Mouse (Mus musculus) olfactory bulb, adult 2 months (tissue): ENCODE data around the gene Vav3. TPM values are rescaled to one million over a fixed set of nuclear protein-coding genes. Genes with fewer than 3 reads are reported as not detected.

Source experiments
- H3K27ac ChIP-seq: fragments of 200-500 bp; 2 replicates; pipeline ENCODE4 v1.5.1; 2012; ENCODE audit warnings: low read depth, low read length; ENCODE audit not compliant: insufficient read depth
- H3K4me1 ChIP-seq: fragments of 200-500 bp; 2 replicates; pipeline ENCODE4 v1.6.1; 2012; ENCODE audit warnings: low read length; ENCODE audit not compliant: control insufficient read depth, insufficient read depth
- H3K4me3 ChIP-seq: fragments of 200-500 bp; 2 replicates; pipeline ENCODE4 v1.5.1; 2012; ENCODE audit warnings: mild to moderate bottlenecking, low read depth, low read length, moderate library complexity; ENCODE audit not compliant: insufficient read depth
- CTCF ChIP-seq: fragments of 200-500 bp; IDR thresholded peaks from 2 replicates; pipeline ENCODE4 v1.5.1; 2012; ENCODE audit warnings: low read depth, mild to moderate bottlenecking, low read length, moderate library complexity; ENCODE audit not compliant: insufficient read depth
- POLR2A ChIP-seq: fragments of 200-500 bp; IDR thresholded peaks from 2 replicates; pipeline ENCODE4 v1.6.1; 2012; ENCODE audit warnings: mild to moderate bottlenecking, low read depth, low read length, moderate library complexity; ENCODE audit not compliant: insufficient read depth
- WGBS: fragments of 180-500 bp; shearing (Covaris S2); methylation state at CpG from one replicate; pipeline ENCODE4 v1.1.7; 2018; 5-methylcytosine and 5-hydroxymethylcytosine counted together
- polyA plus RNA-seq: library from polyadenylated mRNA; stranded (reverse); fragments of >200 nt; gene quantifications from 2 replicates; pipeline ENCODE4 v1.2.4, GENCODE M21; 2012; ENCODE audit warnings: low replicate concordance; ENCODE audit not compliant: missing spikeins, insufficient read depth, insufficient read length

Gene Vav3
- polyA plus RNA-seq, 1 experiment = not detected

- 80% methylated on average over 2 of the region's 2 CpGs for WGBS
These were observed 111.5 kb downstream of the Vav3 start for GRCm38 (mm10) chr3:109451966-109452365.

GRCm38 (mm10) chr3:109454633-109455032 is 114.2 kb downstream of the Vav3 start:
- 54% methylated on average over 1 of the region's 1 CpGs for WGBS
- no peak overlapping the region for H3K4me3 ChIP-seq
- no peak overlapping the region for H3K27ac ChIP-seq
- 0 out of 2 replicates have a peak, but pooled peaks cover 3% of the 10 kb centered on the region for H3K4me1 ChIP-seq
- TF ChIP-seq CTCF (no peak), POLR2A (no peak)

More at GRCm38 (mm10) chr3:109451966-109452365, 111.5 kb downstream of the Vav3 start:
- TF ChIP-seq POLR2A (no peak), CTCF (no peak)
- Histone ChIP-seq H3K4me1 (0 out of 2 replicates have a peak, but pooled peaks cover 3% of the 10 kb centered on the region), H3K4me3 (no peak overlapping the region), H3K27ac (no peak overlapping the region)

- Histone ChIP-seq H3K27ac (no peak overlapping the region), H3K4me3 (no peak overlapping the region), H3K4me1 (0 out of 2 replicates have a peak, but pooled peaks cover 3% of the 10 kb centered on the region)
- 97% methylated on average over 1 of the region's 1 CpGs for whole genome bisulfite sequencing
- TF ChIP-seq CTCF (no peak), POLR2A (no peak)
These were observed 115.9 kb downstream of the Vav3 start for GRCm38 (mm10) chr3:109456340-109456739.

GRCm38 (mm10) chr3:109463684-109464083 is 123.2 kb downstream of the Vav3 start:
- no peak overlapping the region for H3K4me3 ChIP-seq
- TF ChIP-seq CTCF (no peak), POLR2A (no peak)
- no peak overlapping the region for H3K27ac ChIP-seq
- H3K4me1 ChIP-seq = no peaks in the 10 kb centered on the region
- WGBS = 80% methylated on average over 6 of the region's 6 CpGs

GRCm38 (mm10) chr3:109464600-109464999 is 124.1 kb downstream of the Vav3 start:
- no peak overlapping the region for H3K4me3 ChIP-seq
- H3K4me1 ChIP-seq = no peaks in the 10 kb centered on the region; the same call in 1 of the 2 replicates
- no peak overlapping the region for H3K27ac ChIP-seq
- WGBS = 88% methylated on average over 8 of the region's 8 CpGs
- TF ChIP-seq CTCF = no peak

- Histone ChIP-seq H3K4me3 (no peak overlapping the region), H3K27ac (no peak overlapping the region), H3K4me1 (no peaks in the 10 kb centered on the region; the same call in 1 of the 2 replicates)
- no peak for TF ChIP-seq CTCF
- no peak for TF ChIP-seq POLR2A
These were observed 126.1 kb downstream of the Vav3 start for GRCm38 (mm10) chr3:109466541-109466940.

GRCm38 (mm10) chr3:109467288-109467687 is 126.8 kb downstream of the Vav3 start:
- no peak for TF ChIP-seq POLR2A
- no peak for TF ChIP-seq CTCF
- Histone ChIP-seq H3K4me3 (no peak overlapping the region), H3K4me1 (no peaks in the 10 kb centered on the region; the same call in 1 of the 2 replicates), H3K27ac (no peak overlapping the region)
- 63% methylated on average over 4 of the region's 4 CpGs for WGBS

- TF ChIP-seq CTCF (no peak), POLR2A (no peak)
- H3K4me1 ChIP-seq = no peaks in the 10 kb centered on the region; the same call in 1 of the 2 replicates
- WGBS = 51% methylated on average over 3 of the region's 3 CpGs
- H3K27ac ChIP-seq = no peak overlapping the region
- H3K4me3 ChIP-seq = no peak overlapping the region
These were observed 129.0 kb downstream of the Vav3 start for GRCm38 (mm10) chr3:109469465-109469864.

- H3K4me1 ChIP-seq = no peaks in the 10 kb centered on the region; the same call in 1 of the 2 replicates
- no peak overlapping the region for H3K4me3 ChIP-seq
- TF ChIP-seq CTCF (no peak), POLR2A (no peak)
- H3K27ac ChIP-seq = no peak overlapping the region
- WGBS = 83% methylated on average over 1 of the region's 1 CpGs
These were observed 130.3 kb downstream of the Vav3 start for GRCm38 (mm10) chr3:109470651-109471255.

GRCm38 (mm10) chr3:109476521-109476920 is 136.1 kb downstream of the Vav3 start:
- no peak overlapping the region for H3K4me3 ChIP-seq
- 0 out of 2 replicates have a peak, but pooled peaks cover 2% of the 10 kb centered on the region for H3K4me1 ChIP-seq
- 21% methylated on average over 8 of the region's 8 CpGs for WGBS
- H3K27ac ChIP-seq = 0 out of 2 replicates have a peak overlapping the region, but pooled peaks have one; percentile 2
- TF ChIP-seq CTCF (no peak), POLR2A (no peak)

GRCm38 (mm10) chr3:109478297-109478696 is 137.8 kb downstream of the Vav3 start:
- Histone ChIP-seq H3K27ac (no peak overlapping the region), H3K4me1 (0 out of 2 replicates have a peak, but pooled peaks cover 2% of the 10 kb centered on the region), H3K4me3 (no peak overlapping the region)
- WGBS = 91% methylated on average over 4 of the region's 4 CpGs
- TF ChIP-seq CTCF (no peak), POLR2A (no peak)
